Mouse (Mus musculus) thymus, adult 2 months (tissue): ENCODE measurements around the gene Tns2. TPM values are rescaled to one million over a fixed set of nuclear protein-coding genes. Genes with fewer than 3 reads are reported as not detected.
"Not testable (repeated sequence)": the region's sequence is repeated elsewhere in the genome, so short reads cannot be mapped to it uniquely, and the experiment has no call there.

ENCODE experiments used
- DNase-seq: peaks from one replicate; pipeline ENCODE4 v3.0.0; 2021
- H3K27ac ChIP-seq: fragments of 200-500 bp; 2 replicates; pipeline ENCODE4 v1.5.1; 2012; ENCODE audit warnings: low read length, control low read depth; ENCODE audit not compliant: control insufficient read depth, insufficient read depth
- H3K27me3 ChIP-seq: fragments of 200-500 bp; 2 replicates; pipeline ENCODE4 v1.6.1; 2012; ENCODE audit warnings: mild to moderate bottlenecking, low read length, moderate library complexity, mixed read lengths; ENCODE audit not compliant: control insufficient read depth, insufficient read depth
- H3K36me3 ChIP-seq: fragments of 200-500 bp; 2 replicates; pipeline ENCODE4 v1.6.1; 2012; ENCODE audit warnings: mild to moderate bottlenecking, low read length, moderate library complexity; ENCODE audit not compliant: control insufficient read depth, insufficient read depth
- H3K4me1 ChIP-seq: fragments of 200-500 bp; replicated peaks from 2 replicates; pipeline ENCODE4 v1.6.1; 2012; ENCODE audit warnings: low read length; ENCODE audit not compliant: control insufficient read depth, insufficient read depth
- H3K4me3 ChIP-seq: fragments of 200-500 bp; 2 replicates; pipeline ENCODE4 v1.5.1; 2012; ENCODE audit warnings: mild to moderate bottlenecking, low read length, control low read depth, moderate library complexity; ENCODE audit not compliant: control insufficient read depth, insufficient read depth
- CTCF ChIP-seq: fragments of 200-500 bp; IDR thresholded peaks from 2 replicates; pipeline ENCODE4 v1.5.1; 2012; ENCODE audit warnings: mild to moderate bottlenecking, control low read depth, low read length, moderate library complexity, borderline replicate concordance; ENCODE audit not compliant: control insufficient read depth, poor library complexity, insufficient read depth; ENCODE audit errors: extremely low read depth
- POLR2A ChIP-seq: fragments of 200-500 bp; IDR thresholded peaks from 2 replicates; pipeline ENCODE4 v1.6.1; 2012; ENCODE audit warnings: mild to moderate bottlenecking, low read length, control low read depth, moderate library complexity; ENCODE audit not compliant: control insufficient read depth, poor library complexity, insufficient read depth; ENCODE audit errors: extremely low read depth
- WGBS: fragments of 180-500 bp; shearing (Covaris S2); methylation state at CpG from one replicate; pipeline ENCODE4 v1.1.7; 2018; 5-methylcytosine and 5-hydroxymethylcytosine counted together
- polyA plus RNA-seq: library from polyadenylated mRNA; depleted of rRNA; stranded (reverse); fragments of >200 nt; gene quantifications from 2 replicates; pipeline ENCODE4 v1.2.3, GENCODE M21; 2012

Gene Tns2
- polyA plus RNA-seq, 1 experiment: 26.4 TPM

DNA sequence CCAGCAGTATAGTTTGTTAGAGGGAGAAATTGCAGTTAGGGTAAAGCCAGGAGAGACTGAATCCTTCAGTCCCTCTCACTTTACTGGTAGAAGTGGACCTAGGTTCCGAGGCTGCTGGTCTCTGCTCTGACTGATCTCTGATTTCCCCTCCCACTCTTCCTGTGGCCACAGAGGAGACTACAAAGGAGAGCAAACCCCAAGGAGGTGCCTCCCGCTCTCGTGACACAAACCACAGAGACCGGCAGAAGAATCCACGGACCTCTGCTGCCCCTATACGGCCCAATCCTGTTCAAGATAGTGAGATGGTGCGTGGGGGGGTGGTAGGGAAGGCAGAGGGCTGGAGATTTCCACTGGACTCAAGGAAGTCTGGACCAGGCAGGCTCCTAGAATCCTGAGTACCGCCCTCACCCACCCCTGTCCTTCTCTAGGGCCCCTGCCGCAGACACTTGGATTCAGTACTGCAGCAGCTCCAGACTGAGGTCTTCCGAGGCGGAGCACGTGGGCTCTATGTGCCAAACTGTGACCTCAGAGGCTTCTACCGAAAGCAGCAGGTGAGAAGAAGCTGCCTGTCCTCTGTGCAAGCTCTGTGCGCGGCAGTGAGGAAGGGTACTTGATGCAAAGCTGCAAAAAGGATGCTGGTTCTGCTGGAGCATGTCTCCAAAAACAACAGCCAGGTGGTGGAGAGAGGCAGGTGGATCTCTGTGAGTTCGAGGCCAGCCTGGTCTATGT lies 47.6 kb downstream of the Tns2 start:
- H3K27me3 ChIP-seq: no peaks in the 10 kb centered on the region; the same call in 1 of the 2 replicates
- no peaks in the 10 kb centered on the region for H3K36me3 ChIP-seq
- H3K27ac ChIP-seq: no peak overlapping the region
- H3K4me1 ChIP-seq: peaks cover 17% of the 10 kb centered on the region
- no peak overlapping the region for H3K4me3 ChIP-seq
- WGBS: 37% methylated on average over 16 of the region's 16 CpGs
- TF ChIP-seq CTCF (no peak), POLR2A (no peak)
- DNase-seq: no peak

DNA sequence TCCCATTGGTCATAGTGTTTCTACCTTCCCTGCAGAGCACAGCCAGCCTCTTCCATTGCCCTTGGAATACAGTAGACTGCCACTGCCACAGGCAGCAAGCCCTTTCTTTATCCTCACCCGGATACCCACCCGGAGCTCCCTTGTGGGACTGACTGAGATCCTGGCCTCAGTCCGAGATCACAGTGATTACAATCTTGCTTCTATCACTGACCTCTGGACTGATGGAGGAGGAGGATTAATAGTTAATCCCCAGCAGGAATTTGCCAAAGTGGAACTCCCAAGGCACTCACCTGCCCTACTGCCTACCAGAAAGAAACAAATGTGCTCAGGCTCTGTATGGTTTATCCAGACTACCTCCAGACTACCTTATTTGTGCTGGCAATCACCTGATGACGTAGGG lies 49.3 kb downstream of the Tns2 start:
- Histone ChIP-seq H3K4me1 (peaks cover 17% of the 10 kb centered on the region), H3K4me3 (no peak overlapping the region), H3K27ac (no peak overlapping the region), H3K36me3 (no peaks in the 10 kb centered on the region), H3K27me3 (no peaks in the 10 kb centered on the region; the same call in 1 of the 2 replicates)
- TF ChIP-seq POLR2A (no peak), CTCF (no peak)
- no peak for DNase-seq
- 98% methylated on average over 4 of the region's 4 CpGs for WGBS

DNA sequence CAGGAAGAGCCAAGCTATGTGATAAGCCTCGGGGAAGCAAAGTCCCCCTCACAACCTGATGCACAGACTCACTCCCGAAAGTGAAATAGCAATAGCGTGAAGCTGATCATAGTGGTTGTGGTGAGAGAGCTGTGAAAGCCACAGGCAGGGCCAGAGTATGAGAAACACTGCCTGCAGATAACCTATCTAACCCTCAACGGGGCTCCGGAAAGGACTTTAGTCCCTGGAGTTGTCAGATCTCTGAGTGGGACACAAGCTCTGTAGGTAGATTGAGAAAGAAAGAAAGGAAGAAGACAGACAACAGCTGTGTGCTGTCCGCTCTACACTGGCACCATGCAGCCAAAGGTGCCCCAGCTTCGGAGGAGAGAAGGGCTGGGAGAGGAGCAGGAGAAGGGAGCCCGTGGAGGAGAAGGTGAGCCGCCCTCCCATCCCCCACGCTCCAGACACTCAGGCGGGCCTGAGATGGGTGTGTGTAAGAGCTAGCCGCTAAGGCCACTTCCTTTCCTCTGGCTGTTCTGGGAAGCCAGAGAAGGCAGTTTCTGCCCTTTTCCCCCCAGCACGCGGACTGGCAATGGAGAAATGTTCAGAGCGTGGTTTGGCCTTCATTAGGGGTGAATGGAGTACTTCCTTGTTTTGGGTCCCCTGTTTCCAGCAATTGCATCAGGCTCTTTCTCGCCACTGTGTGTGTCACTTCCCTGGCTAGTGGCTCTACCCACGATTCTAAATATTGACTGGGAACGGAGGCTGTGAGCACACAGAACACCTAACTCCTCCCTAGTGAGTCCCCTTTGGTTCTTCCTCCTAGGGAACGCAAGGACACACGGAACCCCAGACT lies 50.3 kb downstream of the Tns2 start, which contains the start of gene Soat2:
Soat2 (plus strand) TSS at position 226 of the 835 bp plus-strand sequence.
- Histone ChIP-seq H3K4me1 (peaks cover 17% of the 10 kb centered on the region), H3K4me3 (no peak within 1 kb of the TSS), H3K27ac (no peak within 1 kb of the TSS), H3K27me3 (no peaks in the 10 kb centered on the region; the same call in 1 of the 2 replicates), H3K36me3 (no peaks in the 10 kb centered on the region)
- WGBS: 23% methylated on average over 20 of the region's 20 CpGs
- TF ChIP-seq POLR2A (no peak), CTCF (no peak)
- peak; percentile 8 for DNase-seq

DNA sequence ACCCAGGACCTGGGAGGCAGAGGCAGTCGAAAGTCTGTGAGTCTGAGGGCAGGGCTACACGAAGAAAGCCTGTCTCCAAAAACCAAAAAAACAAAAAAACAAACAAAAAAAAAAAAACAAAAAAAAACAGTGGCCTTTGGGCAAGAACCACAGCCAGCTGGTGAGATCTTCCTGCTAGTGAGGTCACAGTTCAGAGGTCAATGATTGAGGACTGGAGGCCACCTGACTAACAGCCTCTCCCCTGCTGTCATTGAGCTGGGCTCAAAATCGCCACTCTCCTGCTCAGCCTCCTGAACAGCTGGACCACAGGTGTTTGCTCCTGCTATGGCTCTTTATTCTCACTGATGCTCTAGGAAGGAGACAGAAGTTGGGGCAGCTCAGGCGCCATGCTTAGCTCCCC lies 52.4 kb downstream of the Tns2 start:
- peaks cover 16% of the 10 kb centered on the region for H3K4me1 ChIP-seq
- WGBS: 69% methylated on average over 4 of the region's 4 CpGs

DNA sequence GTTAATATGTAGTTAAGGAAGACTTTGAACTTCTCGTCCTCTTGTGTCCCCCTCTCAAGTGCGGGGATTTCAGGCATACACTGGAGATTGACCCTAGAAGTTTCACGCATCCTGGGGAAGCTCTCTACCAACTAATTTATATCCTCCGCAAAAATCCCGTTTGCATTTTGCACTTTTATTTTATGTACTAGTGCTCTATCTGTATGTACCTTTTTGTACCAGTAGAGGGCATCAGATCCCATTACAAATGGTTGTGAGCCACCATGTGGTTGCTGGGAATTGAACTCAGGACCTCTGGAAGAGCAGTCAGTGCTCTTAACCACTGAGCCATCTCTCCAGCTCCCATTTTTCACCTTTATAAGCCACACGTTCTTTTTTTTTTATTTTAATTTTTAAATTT lies 54.8 kb downstream of the Tns2 start:
- H3K4me3 ChIP-seq, DNase-seq, H3K36me3 ChIP-seq, H3K27ac ChIP-seq, H3K27me3 ChIP-seq: not testable (repeated sequence)
- WGBS: 96% methylated on average over 6 of the region's 6 CpGs
- peaks cover 11% of the 10 kb centered on the region for H3K4me1 ChIP-seq

More for the DNA sequence above, 52.4 kb downstream of the Tns2 start:
- Histone ChIP-seq H3K27me3 (no peaks in the 10 kb centered on the region; the same call in 1 of the 2 replicates), H3K36me3 (no peaks in the 10 kb centered on the region), H3K4me3 (no peak overlapping the region), H3K27ac (no peak overlapping the region)
- TF ChIP-seq CTCF: no peak
- no peak for TF ChIP-seq POLR2A
- no peak for DNase-seq

DNA sequence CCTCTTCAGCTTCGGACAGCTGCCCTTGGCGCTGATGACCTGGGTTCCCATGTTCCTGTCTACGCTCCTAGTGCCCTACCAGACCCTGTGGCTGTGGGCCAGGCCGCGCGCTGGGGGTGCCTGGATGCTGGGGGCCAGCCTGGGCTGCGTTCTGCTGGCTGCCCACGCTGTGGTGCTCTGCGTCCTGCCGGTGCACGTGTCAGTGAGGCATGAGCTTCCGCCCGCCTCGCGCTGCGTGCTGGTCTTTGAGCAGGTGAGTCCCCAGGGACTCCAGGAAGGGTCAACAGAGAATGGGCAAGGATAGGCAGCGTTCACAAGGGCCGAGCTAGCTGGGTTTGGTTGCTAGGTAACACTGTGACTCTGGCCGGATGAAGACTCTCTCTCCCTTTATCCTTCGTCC lies 56.6 kb downstream of the Tns2 start:
- Histone ChIP-seq H3K36me3 (no peaks in the 10 kb centered on the region), H3K4me1 (0 out of 2 replicates have a peak, but pooled peaks cover 2% of the 10 kb centered on the region), H3K27me3 (no peaks in the 10 kb centered on the region; the same call in 1 of the 2 replicates), H3K27ac (no peak overlapping the region), H3K4me3 (no peak overlapping the region)
- WGBS: 96% methylated on average over 20 of the region's 20 CpGs
- DNase-seq: no peak
- TF ChIP-seq CTCF (no peak), POLR2A (no peak)
